Mouse (Mus musculus) small intestine, adult 2 months (tissue): Measurements from ENCODE around the gene Fzd7. TPM values are rescaled to one million over a fixed set of nuclear protein-coding genes. Genes with fewer than 3 reads are reported as not detected.

ENCODE experiments used
- H3K27ac ChIP-seq: fragments of 200-500 bp; 2 replicates; pipeline ENCODE4 v1.5.1; 2012; ENCODE audit warnings: low read depth, low read length, control low read depth, inconsistent platforms; ENCODE audit not compliant: insufficient read depth
- H3K27me3 ChIP-seq: fragments of 200-500 bp; 2 replicates; pipeline ENCODE4 v1.6.1; 2012; ENCODE audit warnings: mild to moderate bottlenecking, moderate library complexity, low read length, inconsistent platforms; ENCODE audit not compliant: control insufficient read depth, insufficient read depth
- H3K36me3 ChIP-seq: fragments of 200-500 bp; 2 replicates; pipeline ENCODE4 v1.6.1; 2012; ENCODE audit warnings: mild to moderate bottlenecking, low read length, control low read depth, inconsistent platforms; ENCODE audit not compliant: control insufficient read depth, insufficient read depth
- H3K4me1 ChIP-seq: fragments of 200-500 bp; 2 replicates; pipeline ENCODE4 v1.6.1; 2012; ENCODE audit warnings: low read length, inconsistent platforms, mixed read lengths; ENCODE audit not compliant: control insufficient read depth, insufficient read depth, insufficient read length
- H3K4me3 ChIP-seq: fragments of 200-500 bp; 2 replicates; pipeline ENCODE4 v1.5.1; 2012; ENCODE audit warnings: low read depth, mild to moderate bottlenecking, control low read depth, inconsistent platforms, low read length, moderate library complexity
- CTCF ChIP-seq: fragments of 200-500 bp; IDR thresholded peaks from 2 replicates; pipeline ENCODE4 v1.5.1; 2012; ENCODE audit warnings: low read depth, mild to moderate bottlenecking, control low read depth, inconsistent platforms, low read length, moderate library complexity, mixed read lengths; ENCODE audit not compliant: insufficient replicate concordance, insufficient read length; ENCODE audit errors: extremely low read depth
- POLR2A ChIP-seq: fragments of 200-500 bp; IDR thresholded peaks from 2 replicates; pipeline ENCODE4 v1.6.1; 2012; ENCODE audit warnings: low read depth, mild to moderate bottlenecking, control low read depth, inconsistent platforms, low read length, moderate library complexity
- WGBS: fragments of 180-500 bp; shearing (Covaris S2); methylation state at CpG from one replicate; pipeline ENCODE4 v1.1.7; 2018; 5-methylcytosine and 5-hydroxymethylcytosine counted together
- polyA plus RNA-seq: library from polyadenylated mRNA; depleted of rRNA; stranded (reverse); fragments of >200 nt; gene quantifications from 2 replicates; pipeline ENCODE4 v1.2.3, GENCODE M21; 2012

Gene Fzd7
- polyA plus RNA-seq, 1 experiment, result 15.1 TPM

DNA sequence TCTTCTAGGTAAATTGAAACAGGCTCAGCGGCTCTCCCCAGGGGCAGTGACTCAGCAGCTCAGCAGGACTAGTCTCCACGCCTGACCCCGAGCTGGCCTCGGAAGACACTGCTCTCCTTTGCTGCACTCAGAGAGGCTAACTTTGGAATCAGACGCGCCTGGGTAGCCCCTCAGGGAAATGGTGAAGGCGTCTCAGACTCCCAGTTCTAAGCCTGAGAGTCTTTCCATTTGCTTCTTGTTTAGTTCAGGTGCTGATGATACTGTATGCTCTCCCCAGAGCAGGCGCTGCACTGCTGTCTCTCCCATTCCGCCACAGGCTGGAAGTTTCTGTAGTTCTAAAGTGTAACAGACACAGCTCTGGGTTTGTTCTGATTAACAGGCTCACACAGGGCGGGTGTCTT, 5.4 kb downstream of the Fzd7 start:
- Histone ChIP-seq H3K27me3 (no peaks in the 10 kb centered on the region), H3K36me3 (0 out of 2 replicates have a peak, but pooled peaks cover 1% of the 10 kb centered on the region), H3K27ac (peak overlapping the region; percentile 62), H3K4me1 (peaks cover 28% of the 10 kb centered on the region), H3K4me3 (peak overlapping the region; percentile 20; the same call in 1 of the 2 replicates)
- no peak for TF ChIP-seq POLR2A
- TF ChIP-seq CTCF, result no peak
- 13% methylated on average over 10 of the region's 10 CpGs for WGBS

GRCm38 (mm10) chr1:59488481-59488880, 6.3 kb downstream of the Fzd7 start:
- Histone ChIP-seq H3K4me3 (no peak overlapping the region), H3K36me3 (0 out of 2 replicates have a peak, but pooled peaks cover 1% of the 10 kb centered on the region), H3K27me3 (no peaks in the 10 kb centered on the region), H3K27ac (no peak overlapping the region), H3K4me1 (peaks cover 23% of the 10 kb centered on the region)
- 52% methylated on average over 4 of the region's 4 CpGs for WGBS
- TF ChIP-seq CTCF (no peak), POLR2A (no peak)

DNA sequence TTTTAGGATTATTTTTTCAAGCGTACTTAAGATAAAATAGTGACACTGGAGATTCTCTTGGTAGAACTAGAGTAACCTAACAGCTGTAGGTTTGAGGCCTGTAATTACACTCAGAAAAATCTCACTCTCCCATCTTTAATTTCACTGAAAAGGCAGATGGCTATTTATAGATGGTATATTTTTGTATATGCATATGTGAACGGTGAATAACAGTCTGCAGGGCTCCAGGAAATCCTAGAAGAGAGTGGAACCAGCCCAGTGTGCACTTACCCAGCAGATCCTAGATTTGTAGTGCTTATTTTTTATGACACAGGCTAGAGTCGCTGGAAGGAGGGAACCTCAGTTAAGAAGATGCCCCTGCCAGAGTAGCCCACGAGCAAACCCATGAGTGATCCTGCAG, 6.8 kb downstream of the Fzd7 start:
- H3K36me3 ChIP-seq, result 0 out of 2 replicates have a peak, but pooled peaks cover 1% of the 10 kb centered on the region

DNA sequence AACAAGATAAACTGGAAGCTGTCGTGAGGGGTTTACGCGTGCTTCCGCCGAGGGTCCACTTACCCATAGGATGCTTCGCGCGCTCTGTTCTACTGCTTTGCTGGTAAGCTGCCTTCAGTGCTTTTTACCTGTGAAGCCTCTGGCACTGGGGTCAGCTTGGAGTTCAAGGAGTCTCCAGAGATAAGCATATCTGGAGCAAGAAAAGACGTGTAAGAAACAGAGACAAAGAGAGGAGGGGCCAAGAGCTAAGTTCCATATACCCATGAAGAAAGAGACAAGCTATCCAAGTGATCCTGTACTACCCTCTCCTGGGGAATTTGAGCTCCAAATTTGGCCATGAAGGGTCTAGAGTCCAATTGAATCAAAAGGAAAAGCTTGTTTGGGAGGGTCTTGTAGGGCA, 9.3 kb downstream of the Fzd7 start:
- H3K4me1 ChIP-seq, result peaks cover 10% of the 10 kb centered on the region
- no peak overlapping the region for H3K4me3 ChIP-seq
- H3K36me3 ChIP-seq, result 0 out of 2 replicates have a peak, but pooled peaks cover 1% of the 10 kb centered on the region
- no peak overlapping the region for H3K27ac ChIP-seq
- WGBS, result 86% methylated on average over 9 of the region's 9 CpGs
- no peaks in the 10 kb centered on the region for H3K27me3 ChIP-seq
- TF ChIP-seq CTCF (no peak), POLR2A (no peak)

More for the DNA sequence above, 6.8 kb downstream of the Fzd7 start:
- TF ChIP-seq CTCF, result no peak
- no peak for TF ChIP-seq POLR2A
- H3K27me3 ChIP-seq, result no peaks in the 10 kb centered on the region
- WGBS, result 65% methylated on average over 4 of the region's 4 CpGs
- no peak overlapping the region for H3K4me3 ChIP-seq
- peaks cover 18% of the 10 kb centered on the region for H3K4me1 ChIP-seq
- H3K27ac ChIP-seq, result no peak overlapping the region

- 84% methylated on average over 4 of the region's 4 CpGs for WGBS
- TF ChIP-seq POLR2A, result no peak
- TF ChIP-seq CTCF, result no peak
- H3K4me1 ChIP-seq, result peaks cover 7% of the 10 kb centered on the region
- no peak overlapping the region for H3K4me3 ChIP-seq
- no peak overlapping the region for H3K27ac ChIP-seq
- no peaks in the 10 kb centered on the region for H3K27me3 ChIP-seq
- 0 out of 2 replicates have a peak, but pooled peaks cover 1% of the 10 kb centered on the region for H3K36me3 ChIP-seq
These were observed 10.2 kb downstream of the Fzd7 start for GRCm38 (mm10) chr1:59492432-59492831.

DNA sequence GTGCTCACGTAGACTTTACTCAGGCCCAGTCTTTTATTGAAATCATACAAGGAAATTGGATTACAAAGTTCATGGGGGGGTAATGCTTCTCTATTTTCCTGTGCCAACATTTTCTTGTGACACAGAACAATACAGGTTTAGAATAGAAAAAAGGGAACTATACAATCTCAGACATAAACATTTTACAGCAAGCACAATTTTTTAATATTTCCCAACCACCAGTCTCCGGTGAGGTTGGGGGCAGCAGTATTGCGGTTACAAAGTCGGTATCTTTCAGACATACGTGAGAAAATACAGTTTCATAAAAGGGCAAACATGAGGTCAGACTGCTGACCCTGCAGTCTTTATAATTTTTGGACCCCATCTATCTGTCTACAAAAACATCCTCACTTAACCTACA, 13.7 kb downstream of the Fzd7 start:
- Histone ChIP-seq H3K27ac (no peak overlapping the region), H3K27me3 (no peaks in the 10 kb centered on the region), H3K4me3 (no peak overlapping the region), H3K4me1 (peaks cover 5% of the 10 kb centered on the region; the same call in 1 of the 2 replicates), H3K36me3 (no peaks in the 10 kb centered on the region)
- WGBS, result 72% methylated on average over 5 of the region's 5 CpGs
- no peak for TF ChIP-seq POLR2A
- TF ChIP-seq CTCF, result no peak

DNA sequence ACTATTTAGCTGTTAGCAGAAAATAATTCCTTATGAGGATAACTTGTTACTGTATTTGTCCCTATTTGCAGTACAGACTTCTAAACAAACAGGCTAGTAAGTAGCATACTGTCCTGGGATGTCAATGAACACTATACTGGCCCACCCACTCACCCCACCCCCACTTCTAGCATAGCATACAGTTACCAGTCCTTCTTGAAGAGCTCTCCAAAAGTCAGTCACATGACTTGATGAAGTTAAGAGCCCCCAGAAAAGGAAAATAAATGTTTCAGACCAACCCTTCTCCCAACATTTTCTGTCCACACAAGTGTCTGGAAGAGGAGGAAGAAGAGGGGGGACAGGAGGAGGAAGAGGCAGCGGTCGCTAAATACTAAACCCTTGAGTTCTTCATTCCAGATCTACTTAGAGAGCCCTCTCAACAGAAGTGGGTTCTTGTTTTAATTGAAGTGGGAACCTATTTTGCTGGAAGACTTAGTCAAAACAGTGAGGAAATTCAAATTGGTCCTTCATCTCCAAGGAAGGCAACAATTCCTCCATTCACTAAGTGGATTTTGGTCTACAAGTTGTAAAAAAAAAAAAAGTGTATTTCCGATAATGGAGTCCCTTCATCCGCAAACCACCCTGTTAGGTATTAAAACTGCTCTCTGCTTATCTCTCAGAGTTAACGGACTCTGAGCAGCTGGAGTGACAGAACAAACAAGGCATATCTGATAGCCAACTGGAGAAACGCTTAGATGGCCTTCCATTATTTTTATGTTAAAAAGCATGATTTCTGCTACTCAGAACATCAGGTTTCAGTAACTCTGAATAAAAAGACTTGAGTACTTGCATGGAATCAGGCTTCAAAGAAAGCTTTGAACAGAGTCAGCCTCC, 15.8 kb downstream of the Fzd7 start:
- Histone ChIP-seq H3K4me1 (peaks cover 5% of the 10 kb centered on the region; the same call in 1 of the 2 replicates), H3K36me3 (no peaks in the 10 kb centered on the region), H3K4me3 (no peak overlapping the region), H3K27me3 (no peaks in the 10 kb centered on the region), H3K27ac (no peak overlapping the region)
- TF ChIP-seq CTCF, result no peak
- TF ChIP-seq POLR2A, result no peak
- 33% methylated on average over 6 of the region's 6 CpGs for WGBS
